Mouse (Mus musculus): ENCODE results near the gene Rap2c.

GRCm38 (mm10) chrX:50968157-50968932 lies 49.5 kb downstream of the Rap2c start:
- TF ChIP-seq POLR2A (IDR thresholded peaks at IDR 0.05; ENCODE audit: insufficient read length, low read depth) (no peak), USF1 (IDR thresholded peaks at IDR 0.05; ENCODE audit: low read depth) (no peak), MYOG (IDR thresholded peaks at IDR 0.05; ENCODE audit: control insufficient read depth in 1 of 3, insufficient read depth in 1 of 3, insufficient read length in 2 of 3, low read depth in 2 of 3) (no peak), MAX (IDR thresholded peaks at IDR 0.05; ENCODE audit: low read depth) (no peak), TCF3 (IDR thresholded peaks at IDR 0.05; ENCODE audit: insufficient read length, low read depth) (no peak)
